Mouse (Mus musculus) erythroblast, embryonic 14.5 days (primary cell): ENCODE data around the gene Olfr314.

Experiments
- GATA1 ChIP-seq: IDR thresholded peaks from 2 replicates; pipeline ENCODE4 v1.6.1; 2012; ENCODE audit warnings: low read length, inconsistent platforms, mixed read lengths
- TAL1 ChIP-seq: IDR thresholded peaks from 3 replicates; pipeline ENCODE4 v1.6.1; 2012; ENCODE audit warnings: low read length, inconsistent platforms, mixed read lengths

DNA sequence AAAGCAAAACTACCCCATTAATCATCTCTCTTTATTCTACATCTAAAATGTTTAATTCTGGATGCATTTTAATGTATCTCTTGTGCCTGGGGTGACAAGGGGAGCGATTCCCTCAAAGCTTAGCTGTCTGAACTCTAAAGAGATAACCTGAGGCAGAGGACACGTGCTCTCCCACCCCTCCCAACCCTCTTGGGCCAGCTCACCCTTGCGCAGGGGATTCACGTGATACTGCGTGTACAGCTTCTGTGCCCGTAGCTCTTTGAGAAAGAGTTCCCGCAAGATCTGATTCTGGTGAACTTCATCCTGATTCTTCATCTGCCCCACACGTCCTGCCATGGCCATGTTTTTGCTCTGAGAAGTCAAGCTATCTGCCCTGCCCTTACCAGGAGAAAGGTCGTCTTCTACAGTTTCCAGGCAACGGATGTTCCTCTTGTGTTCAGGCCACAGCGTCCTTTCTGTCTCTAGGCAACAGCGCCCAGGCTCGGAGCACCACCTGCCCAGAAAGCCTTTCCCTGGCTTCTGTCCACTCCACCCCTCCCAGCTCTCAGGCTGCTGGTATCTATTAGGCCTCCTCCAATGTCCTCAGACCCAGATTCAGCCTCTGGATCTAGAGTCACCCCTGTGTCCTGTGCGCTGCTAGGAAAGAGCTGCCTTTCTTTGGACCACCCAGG lies 18.9 kb downstream of the Olfr314 start, which contains the start of gene Fam183b:
- TF ChIP-seq GATA1 (no peak), TAL1 (no peak)
